Mouse (Mus musculus): ENCODE measurements around the gene Gm9817.
"Not testable (repeated sequence)": the region's sequence is repeated elsewhere in the genome, so short reads cannot be mapped to it uniquely, and the experiment has no call there.

The Gm9817 gene

GRCm38 (mm10) chr13:45078392-45078791, at the start of gene Gm9817:
Gene Gm9817, plus strand, starts transcription at chr13:45078692.
- not testable (repeated sequence) for DNase-seq

GRCm38 (mm10) chr13:45029791-45030190, 48.7 kb upstream of the Gm9817 start:
- DNase-seq: no peak

- DNase-seq: peak; percentile 79
Measured at GRCm38 (mm10) chr13:45030830-45031229, 47.7 kb upstream of the Gm9817 start.

GRCm38 (mm10) chr13:45031314-45031713, 47.2 kb upstream of the Gm9817 start:
- DNase-seq: peak; percentile 11

- no peak for DNase-seq
Measured at GRCm38 (mm10) chr13:45031748-45032147, 46.7 kb upstream of the Gm9817 start.

GRCm38 (mm10) chr13:45032484-45032883, 46.0 kb upstream of the Gm9817 start:
- DNase-seq: no peak

- no peak for DNase-seq
Measured at GRCm38 (mm10) chr13:45033360-45033759, 45.1 kb upstream of the Gm9817 start.

GRCm38 (mm10) chr13:45034759-45035158, 43.7 kb upstream of the Gm9817 start:
- no peak for DNase-seq

- DNase-seq: no peak
Measured at GRCm38 (mm10) chr13:45036417-45036816, 42.1 kb upstream of the Gm9817 start.

GRCm38 (mm10) chr13:45040195-45040594, 38.3 kb upstream of the Gm9817 start:
- no peak for DNase-seq

GRCm38 (mm10) chr13:45040741-45041140, 37.8 kb upstream of the Gm9817 start:
- DNase-seq: no peak

GRCm38 (mm10) chr13:45043466-45043865, 35.0 kb upstream of the Gm9817 start:
- DNase-seq: no peak

- DNase-seq: no peak
Measured at GRCm38 (mm10) chr13:45049261-45050020, 29.1 kb upstream of the Gm9817 start.

GRCm38 (mm10) chr13:45052805-45053204, 25.7 kb upstream of the Gm9817 start:
- no peak for DNase-seq

- DNase-seq: no peak
Measured at GRCm38 (mm10) chr13:45053843-45054242, 24.6 kb upstream of the Gm9817 start.

GRCm38 (mm10) chr13:45059206-45059605, 19.3 kb upstream of the Gm9817 start:
- DNase-seq: no peak

GRCm38 (mm10) chr13:45063146-45063545, 15.3 kb upstream of the Gm9817 start:
- no peak for DNase-seq

GRCm38 (mm10) chr13:45064951-45065350, 13.5 kb upstream of the Gm9817 start:
- no peak for DNase-seq

GRCm38 (mm10) chr13:45070366-45070765, 8.1 kb upstream of the Gm9817 start:
- DNase-seq: no peak

- no peak for DNase-seq
Measured at GRCm38 (mm10) chr13:45075012-45075411, 3.5 kb upstream of the Gm9817 start.

- DNase-seq: no peak
Measured at GRCm38 (mm10) chr13:45075715-45076114, 2.8 kb upstream of the Gm9817 start.

- DNase-seq: no peak
Measured at GRCm38 (mm10) chr13:45080771-45081170, 2.3 kb downstream of the Gm9817 start.

GRCm38 (mm10) chr13:45083696-45084095, 5.2 kb downstream of the Gm9817 start:
- DNase-seq: peak; percentile 24

GRCm38 (mm10) chr13:45088796-45089221, 10.3 kb downstream of the Gm9817 start:
- DNase-seq: no peak

GRCm38 (mm10) chr13:45089846-45090245, 11.4 kb downstream of the Gm9817 start:
- peak; percentile 34 for DNase-seq
